Mouse (Mus musculus): ENCODE measurements around the gene Slc38a7. TPM values are rescaled to one million over a fixed set of nuclear protein-coding genes. Genes with fewer than 3 reads are reported as not detected.
"Not testable (repeated sequence)": the region's sequence is repeated elsewhere in the genome, so short reads cannot be mapped to it uniquely, and the experiment has no call there.

The Slc38a7 gene
- polyA plus RNA-seq, 1 experiment from 2014 or later, result 16.3 TPM

DNA sequence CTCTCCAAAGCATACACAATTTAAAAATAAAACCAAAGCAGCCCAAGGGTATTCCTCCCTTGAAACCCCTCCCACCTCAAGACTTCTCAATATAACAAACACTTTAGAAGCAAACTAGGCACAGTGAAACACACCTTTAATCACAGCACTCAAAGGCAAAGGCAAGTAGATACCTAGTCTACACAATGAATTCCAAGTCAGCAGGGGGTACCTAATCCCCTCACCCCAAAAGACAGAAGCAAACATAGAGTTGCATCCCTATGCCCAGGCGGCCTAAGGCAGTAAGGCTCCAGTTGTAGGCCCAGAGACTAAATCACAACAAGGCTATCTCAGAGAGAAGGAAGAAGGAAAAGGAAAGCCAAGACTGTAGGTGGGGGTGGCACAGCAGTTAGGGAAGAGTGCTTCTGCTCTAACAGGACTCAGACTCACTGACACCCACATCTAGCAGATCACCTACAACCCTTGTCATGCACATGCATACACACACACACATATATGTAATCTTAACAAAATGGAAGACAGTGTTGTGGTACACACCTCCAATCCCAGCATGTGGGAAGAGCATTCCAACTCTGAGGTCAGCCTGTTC is 51.8 kb downstream of the Slc38a7 start:
- ATAC-seq (ENCODE audit: insufficient number of reproducible peaks, low FRiP score, low TSS enrichment, low read depth), result no peak
- 96% methylated on average over 1 of the region's 1 CpGs for WGBS
- peaks cover 25% of the 10 kb centered on the region for H3K4me1 ChIP-seq
- H3K27me3 ChIP-seq, result no peaks in the 10 kb centered on the region
- peaks cover 15% of the 10 kb centered on the region for H3K36me3 ChIP-seq
- no peak overlapping the region for H3K4me3 ChIP-seq
- no peak overlapping the region for H3K9ac ChIP-seq
- no peak overlapping the region for H3K27ac ChIP-seq
- H3K4me2 ChIP-seq, result no peak overlapping the region
- no peaks in the 10 kb centered on the region for H3K9me3 ChIP-seq

DNA sequence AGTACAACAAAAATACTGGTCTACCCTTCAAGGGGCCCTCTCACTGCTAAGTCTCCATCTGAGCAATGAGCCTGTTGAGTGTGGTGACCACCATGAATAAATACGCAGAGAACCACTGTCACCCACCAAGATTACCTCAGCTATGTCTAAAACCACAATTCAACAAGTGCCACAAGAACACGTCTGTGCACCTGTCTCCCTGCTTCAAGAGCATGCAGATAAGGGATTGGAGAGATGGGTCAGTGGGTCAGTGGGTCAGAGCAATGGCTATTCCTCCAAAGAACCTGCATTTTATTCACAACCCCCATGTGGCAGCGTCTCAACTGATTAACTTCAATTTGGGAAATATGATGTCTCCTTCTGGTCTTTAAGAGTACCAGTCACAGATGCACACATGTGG is 53.0 kb downstream of the Slc38a7 start:
- ATAC-seq (ENCODE audit: insufficient number of reproducible peaks, low FRiP score, low TSS enrichment, low read depth), result no peak
- peaks cover 15% of the 10 kb centered on the region; the same call in 1 of the 2 replicates for H3K4me1 ChIP-seq
- peaks cover 15% of the 10 kb centered on the region for H3K36me3 ChIP-seq
- H3K4me2 ChIP-seq, result no peak overlapping the region
- H3K4me3 ChIP-seq, result no peak overlapping the region
- no peaks in the 10 kb centered on the region for H3K9me3 ChIP-seq
- H3K9ac ChIP-seq, result no peak overlapping the region
- no peak overlapping the region for H3K27ac ChIP-seq
- 87% methylated on average over 3 of the region's 3 CpGs for WGBS
- no peaks in the 10 kb centered on the region for H3K27me3 ChIP-seq

DNA sequence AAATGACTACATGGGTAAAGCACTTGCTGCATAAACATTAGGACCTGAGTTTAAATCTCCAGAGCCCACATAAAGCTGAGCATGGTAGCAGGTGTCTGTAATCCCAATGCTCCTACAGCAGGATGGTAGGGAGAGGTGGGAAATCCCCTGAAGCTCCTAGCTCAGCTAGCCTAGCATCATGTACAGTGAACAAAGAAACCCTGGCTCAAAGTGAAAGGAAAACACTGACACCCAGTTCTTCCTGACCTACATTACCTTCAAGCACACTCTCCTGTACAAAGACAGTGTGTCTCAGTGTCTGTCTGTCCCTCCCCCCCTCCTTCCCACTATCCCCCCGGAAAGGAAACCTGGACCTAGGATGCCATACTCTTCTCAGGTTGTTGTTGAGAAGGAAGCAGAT is 53.4 kb downstream of the Slc38a7 start:
- Histone ChIP-seq H3K9me3 (no peaks in the 10 kb centered on the region), H3K4me2 (no peak overlapping the region), H3K27ac (no peak overlapping the region), H3K9ac (no peak overlapping the region), H3K36me3 (peaks cover 15% of the 10 kb centered on the region), H3K4me3 (no peak overlapping the region), H3K27me3 (no peaks in the 10 kb centered on the region), H3K4me1 (peaks cover 11% of the 10 kb centered on the region; the same call in 1 of the 2 replicates)
- WGBS, result 94% methylated on average over 1 of the region's 1 CpGs
- ATAC-seq (ENCODE audit: insufficient number of reproducible peaks, low FRiP score, low TSS enrichment, low read depth), result no peak

DNA sequence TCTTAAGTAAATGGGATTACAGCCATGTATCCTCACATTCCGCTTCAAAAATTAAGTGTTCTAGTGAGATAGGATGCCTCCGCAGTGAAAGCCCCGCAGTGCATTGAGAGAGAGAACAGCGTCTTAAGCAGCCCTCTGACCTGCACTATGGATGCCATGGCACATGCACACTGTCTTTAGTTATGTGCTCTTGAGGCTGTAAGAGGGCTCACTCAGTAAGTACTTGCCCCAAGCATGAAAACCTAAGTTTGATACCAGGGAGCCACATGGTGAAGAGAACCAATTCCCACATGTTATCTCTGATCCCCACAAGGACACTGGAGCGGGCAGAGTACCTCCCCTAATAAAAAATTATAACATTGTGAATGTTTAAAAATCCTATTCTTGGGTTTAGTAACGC is 54.2 kb downstream of the Slc38a7 start:
- no peak for ATAC-seq (ENCODE audit: insufficient number of reproducible peaks, low FRiP score, low TSS enrichment, low read depth)
- no peak overlapping the region for H3K9ac ChIP-seq
- H3K36me3 ChIP-seq, result peaks cover 11% of the 10 kb centered on the region
- H3K9me3 ChIP-seq, result no peaks in the 10 kb centered on the region
- no peak overlapping the region for H3K4me3 ChIP-seq
- H3K4me1 ChIP-seq, result peaks cover 7% of the 10 kb centered on the region; the same call in 1 of the 2 replicates
- 93% methylated on average over 6 of the region's 6 CpGs for WGBS
- no peak overlapping the region for H3K4me2 ChIP-seq
- no peak overlapping the region for H3K27ac ChIP-seq
- H3K27me3 ChIP-seq, result no peaks in the 10 kb centered on the region

DNA sequence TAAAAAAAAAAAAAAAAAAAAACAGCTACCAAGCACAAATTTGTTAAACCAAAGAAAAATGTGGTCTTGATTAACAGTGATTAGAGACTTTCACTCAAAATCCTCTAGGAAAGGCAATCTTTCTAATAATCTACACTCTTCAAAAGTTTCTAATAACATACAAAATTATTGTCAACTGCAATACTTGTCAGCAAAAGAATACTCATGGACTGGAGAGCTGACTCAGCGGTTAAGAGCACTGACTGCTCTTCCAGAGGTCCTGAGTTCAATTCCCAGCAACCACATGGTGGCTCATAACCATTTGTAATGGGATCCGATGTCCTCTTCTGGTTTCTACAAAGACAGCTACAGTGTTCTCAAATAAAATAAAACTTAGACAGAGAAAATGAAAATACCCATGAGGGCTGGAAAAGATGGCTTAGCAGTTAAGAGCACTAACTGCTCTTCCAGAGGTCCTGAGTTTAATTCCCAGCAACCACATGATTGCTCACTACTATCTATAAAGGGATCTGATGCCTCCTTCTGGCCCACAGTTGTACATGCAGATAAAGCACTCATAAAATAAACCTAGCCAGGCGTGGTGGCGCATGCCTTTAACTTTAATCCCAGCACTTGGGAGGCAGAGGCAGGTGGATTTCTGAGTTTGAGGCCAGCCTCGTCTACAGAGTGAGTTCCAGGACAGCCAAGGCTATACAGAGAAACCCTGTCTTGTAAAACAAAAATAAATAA is 57.8 kb downstream of the Slc38a7 start:
- not testable (repeated sequence) for H3K9me3 ChIP-seq; H3K4me2 ChIP-seq; H3K4me3 ChIP-seq; H3K27me3 ChIP-seq; H3K9ac ChIP-seq; H3K4me1 ChIP-seq; ATAC-seq (ENCODE audit: insufficient number of reproducible peaks, low FRiP score, low TSS enrichment, low read depth); H3K27ac ChIP-seq
- H3K36me3 ChIP-seq, result peaks cover 11% of the 10 kb centered on the region
- 90% methylated on average over 5 of the region's 5 CpGs for WGBS

Other genes with a start within 250 kb of the Slc38a7 start
- gene Gins3, start 220.1 kb downstream of the Slc38a7 start, polyA plus RNA-seq (2015; fragmentation: Nextera tagmentation; extraction: Ambion mirVana), result 17.7 and 18.5 TPM in 2 replicates
- gene Ndrg4, start 176.6 kb downstream of the Slc38a7 start, polyA plus RNA-seq (2015; fragmentation: Nextera tagmentation; extraction: Ambion mirVana), result 22.6 and 27.5 TPM in 2 replicates
- 15.1 and 15.7 TPM in 2 replicates for gene Setd6, start 137.7 kb downstream of the Slc38a7 start, polyA plus RNA-seq (2015; fragmentation: Nextera tagmentation; extraction: Ambion mirVana)
- gene Cnot1, start 46.1 kb downstream of the Slc38a7 start, polyA plus RNA-seq (2015; fragmentation: Nextera tagmentation; extraction: Ambion mirVana), result 46.7 and 52.9 TPM in 2 replicates
- gene Sap18b, start 28.2 kb downstream of the Slc38a7 start, polyA plus RNA-seq (2015; fragmentation: Nextera tagmentation; extraction: Ambion mirVana), result 324 and 332 TPM in 2 replicates
- gene Got2, start 35.0 kb upstream of the Slc38a7 start, polyA plus RNA-seq (2015; fragmentation: Nextera tagmentation; extraction: Ambion mirVana), result 129 and 131 TPM in 2 replicates

All from limb, embryonic 15.5 days (tissue).